Mouse (Mus musculus) kidney, postnatal 36 days (tissue): ENCODE results near the gene Smyd3.

Experiments
- DNase-seq, 2 experiments: peaks; one replicate each; pipeline ENCODE4 v3.0.0; 2021 to 2022; ENCODE audit warnings: mixed read lengths in 2 of 2

The Smyd3 gene

DNA sequence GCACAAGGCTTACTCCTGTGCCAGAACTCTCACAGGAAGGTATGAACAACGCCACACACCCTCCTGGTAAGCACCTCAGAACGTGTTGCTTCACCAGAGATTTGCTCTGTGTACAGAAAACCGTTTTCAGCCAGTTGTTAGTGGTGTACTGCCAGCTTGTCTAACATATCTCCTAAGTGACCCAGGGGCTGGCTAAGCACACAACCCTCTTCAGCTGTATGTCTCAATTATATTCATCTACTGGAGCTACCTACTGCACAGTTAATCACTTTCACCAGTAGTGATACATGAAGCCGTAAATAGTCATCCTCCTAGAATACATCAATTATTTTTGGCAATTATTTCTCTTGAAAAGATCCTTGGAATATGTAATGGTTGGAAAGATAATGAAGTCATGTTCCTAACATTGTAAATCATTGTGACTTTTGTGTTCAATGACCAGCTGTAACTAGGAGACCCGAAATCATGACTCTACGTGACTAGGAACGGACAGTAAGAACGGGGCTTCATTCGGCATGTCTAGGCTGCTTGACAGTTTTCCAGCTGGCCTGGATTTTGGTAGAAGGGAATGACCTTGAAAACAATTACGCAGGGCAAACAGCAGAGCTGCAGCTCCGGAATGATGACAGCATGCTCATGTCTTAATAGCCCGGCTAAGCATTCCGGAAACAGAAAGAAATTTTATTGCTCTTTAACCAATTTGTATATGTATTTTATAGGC, 236.3 kb downstream of the Smyd3 start:
- peak in 1 of 2 experiments; percentile 10 for DNase-seq

- peak; percentile 31 to 53 for DNase-seq
These were observed 238.7 kb downstream of the Smyd3 start for GRCm38 (mm10) chr1:179279116-179279515.

DNA sequence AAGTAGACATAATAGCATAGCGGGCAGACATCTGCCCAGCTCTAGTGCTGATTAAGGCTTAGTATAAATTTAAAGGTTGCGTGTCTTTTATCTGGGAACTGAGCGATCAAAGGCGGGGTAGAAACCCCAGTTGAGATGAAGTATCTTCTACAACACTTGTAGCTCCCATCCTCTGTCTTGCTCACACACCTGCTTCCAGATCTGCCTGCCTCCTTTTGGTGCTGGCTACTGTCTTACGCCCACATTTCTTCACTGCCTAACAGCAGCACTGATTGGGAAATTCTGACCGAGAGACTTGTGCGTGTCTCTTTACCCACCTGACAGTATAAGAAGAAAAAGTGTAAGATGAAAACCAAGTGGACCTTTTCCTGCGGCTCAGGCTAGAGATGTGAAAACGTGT, 240.5 kb downstream of the Smyd3 start:
- no peak for DNase-seq

GRCm38 (mm10) chr1:179276866-179277265, 241.0 kb downstream of the Smyd3 start:
- DNase-seq: no peak

GRCm38 (mm10) chr1:179272926-179273325, 244.9 kb downstream of the Smyd3 start:
- no peak for DNase-seq

- no peak for DNase-seq
These were observed 245.5 kb downstream of the Smyd3 start for GRCm38 (mm10) chr1:179272351-179272750.

DNA sequence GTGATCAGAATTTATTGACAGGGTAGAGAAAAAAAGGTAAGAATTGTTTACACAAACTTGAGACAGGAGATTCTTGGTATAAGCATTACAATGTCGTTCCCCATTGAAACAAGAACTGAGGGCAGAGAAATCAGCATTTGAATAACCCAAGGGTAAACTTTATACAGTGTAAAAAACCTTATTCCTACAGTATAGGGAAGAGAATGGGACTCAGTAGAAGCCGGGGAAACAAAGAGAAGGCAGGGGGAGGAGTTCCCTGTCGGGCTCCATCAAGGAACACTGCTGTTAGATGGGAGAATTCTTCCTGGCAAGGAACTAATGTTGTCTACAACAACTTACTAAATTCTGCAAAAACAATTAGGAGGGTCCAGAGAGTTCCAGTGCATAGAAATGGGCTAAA, 250.9 kb downstream of the Smyd3 start:
- no peak for DNase-seq

GRCm38 (mm10) chr1:179261496-179261966, 256.3 kb downstream of the Smyd3 start:
- DNase-seq: peak in 1 of 2 experiments; percentile 4

GRCm38 (mm10) chr1:179255826-179256512, 261.9 kb downstream of the Smyd3 start:
- DNase-seq: no peak

DNA sequence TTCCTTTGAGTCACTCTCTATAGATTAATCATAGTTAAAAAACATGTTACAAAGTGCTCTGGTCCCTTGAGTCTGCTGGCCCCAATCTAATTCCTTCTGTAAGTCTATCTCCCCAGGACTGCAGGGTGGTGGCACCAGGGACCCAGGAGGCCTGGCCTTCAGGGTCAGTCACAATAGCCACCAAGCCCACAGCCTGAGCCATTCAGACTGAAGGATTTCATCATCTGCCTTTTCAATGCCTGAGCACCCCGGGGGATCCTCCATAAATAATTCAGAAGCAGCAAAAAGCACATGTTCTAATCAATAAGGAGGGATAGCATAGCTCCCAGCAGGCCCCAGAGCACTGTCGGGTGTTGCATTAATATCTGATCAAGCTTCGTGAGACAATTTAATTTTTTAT, 263.3 kb downstream of the Smyd3 start:
- no peak for DNase-seq

- DNase-seq: no peak
These were observed 265.2 kb downstream of the Smyd3 start for GRCm38 (mm10) chr1:179252611-179253010.

- DNase-seq: no peak
These were observed 267.5 kb downstream of the Smyd3 start for GRCm38 (mm10) chr1:179250388-179250787.

GRCm38 (mm10) chr1:179243554-179243953, 274.3 kb downstream of the Smyd3 start:
- peak in 1 of 2 experiments; percentile 16 for DNase-seq

DNA sequence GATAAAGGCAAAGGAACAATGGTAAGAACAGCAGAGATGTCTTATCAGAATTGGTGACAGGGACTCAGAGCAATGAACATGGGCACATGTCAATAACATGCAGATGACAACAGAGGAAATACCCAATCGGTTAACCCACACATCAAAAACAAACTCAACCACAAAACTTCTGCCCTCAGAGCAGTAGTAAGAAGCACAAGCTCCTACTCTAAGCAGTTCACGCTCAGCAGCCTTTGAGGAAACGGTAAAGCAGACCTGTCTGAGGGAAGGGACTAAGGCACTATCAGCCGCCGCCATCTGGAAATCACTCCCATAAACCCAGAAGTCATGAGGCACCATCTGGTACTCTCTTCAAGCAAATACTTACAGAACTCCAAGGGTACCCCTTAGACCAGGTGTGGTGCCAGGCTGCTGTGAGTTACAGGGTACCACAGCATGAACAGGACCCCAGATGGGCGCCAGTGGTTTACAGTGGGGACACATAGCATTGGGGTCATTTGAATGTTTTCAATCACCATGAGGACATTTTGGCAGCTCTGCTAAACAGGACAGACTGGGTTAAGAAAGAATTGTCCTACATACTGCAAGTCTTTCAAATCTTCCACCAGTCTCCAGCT, 277.1 kb downstream of the Smyd3 start:
- DNase-seq: no peak

DNA sequence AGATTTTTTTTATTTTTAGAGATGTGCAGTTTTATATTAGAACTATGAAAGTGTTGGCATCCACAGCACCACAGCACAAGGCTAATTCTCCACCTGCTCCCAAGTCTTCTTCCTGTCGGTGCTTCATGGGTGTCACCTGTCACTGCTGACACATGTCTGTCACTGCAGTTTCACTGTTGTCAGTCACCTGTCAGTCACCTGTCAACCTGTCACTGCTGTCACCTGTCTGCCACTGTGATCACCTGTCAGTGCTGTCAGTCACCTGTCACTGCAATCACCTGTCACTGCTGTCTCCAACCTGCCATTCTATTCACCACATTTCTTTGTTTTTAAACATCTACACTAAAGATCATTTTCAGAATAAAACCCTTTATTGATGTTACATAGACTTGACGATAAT, 279.2 kb downstream of the Smyd3 start:
- no peak for DNase-seq

- peak in 1 of 2 experiments; percentile 48 for DNase-seq
These were observed 279.9 kb downstream of the Smyd3 start for GRCm38 (mm10) chr1:179237989-179238388.

- DNase-seq: no peak
These were observed 281.5 kb downstream of the Smyd3 start for GRCm38 (mm10) chr1:179236217-179236840.

- DNase-seq: peak; percentile 65 to 81
These were observed 285.8 kb downstream of the Smyd3 start for GRCm38 (mm10) chr1:179231777-179232661.

GRCm38 (mm10) chr1:179229515-179229914, 288.3 kb downstream of the Smyd3 start:
- no peak for DNase-seq

DNA sequence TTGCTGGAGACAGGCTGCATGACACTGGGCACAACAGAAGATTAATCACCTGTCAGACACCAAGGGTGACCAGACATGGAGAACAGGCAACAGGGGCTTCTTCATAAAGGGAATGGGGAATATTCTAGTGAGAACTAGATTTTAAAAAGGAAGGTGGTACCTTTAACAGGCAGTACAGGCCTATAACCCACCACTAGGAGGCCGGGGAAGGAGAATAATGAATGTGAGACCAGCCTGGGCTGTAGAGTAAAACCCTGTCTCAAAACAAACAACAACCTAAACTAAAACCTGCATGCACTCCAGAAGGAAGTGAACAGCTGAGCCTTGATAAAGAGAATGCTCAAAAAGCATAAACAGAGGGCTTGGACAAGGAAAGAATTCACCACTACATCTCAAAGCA, 297.6 kb downstream of the Smyd3 start:
- no peak for DNase-seq

- no peak for DNase-seq
These were observed 299.8 kb downstream of the Smyd3 start for GRCm38 (mm10) chr1:179218061-179218460.

- no peak for DNase-seq
These were observed 300.8 kb downstream of the Smyd3 start for GRCm38 (mm10) chr1:179217036-179217435.
